Mouse (Mus musculus) layer of hippocampus, adult 2 months (tissue): ENCODE data around the gene Aff3. TPM values are rescaled to one million over a fixed set of nuclear protein-coding genes. Genes with fewer than 3 reads are reported as not detected.
A peak's percentile ranks its signal among the peaks of the same experiment; 100 is the strongest.

ENCODE experiments used
- DNase-seq, 2 experiments: peaks; one replicate each; pipeline ENCODE4 v3.0.0; 2022; ENCODE audit warnings: low spot score in 2 of 2
- H3K27ac ChIP-seq: fragments of 200-600 bp; 2 replicates; pipeline ENCODE4 v1.8.1; 2022
- H3K4me3 ChIP-seq: fragments of 200-600 bp; 2 replicates; pipeline ENCODE4 v1.8.1; 2022; ENCODE audit warnings: mild to moderate bottlenecking
- CTCF ChIP-seq: fragments of 200-600 bp; conservative IDR thresholded peaks from 2 replicates; pipeline ENCODE4 v1.8.1; 2022; ENCODE audit warnings: antibody characterized with exemption, mild to moderate bottlenecking, moderate library complexity
- total RNA-seq, 2 experiments: library from RNA; stranded (reverse); gene quantifications; 2 replicates each; pipeline ENCODE4 v1.2.3; 2021

Gene Aff3
- total RNA-seq, 2 experiments from 2014 or later: 108 to 117 TPM

- TF ChIP-seq CTCF: no peak
- no peak overlapping the region for H3K4me3 ChIP-seq
- DNase-seq: no peak
- no peak overlapping the region for H3K27ac ChIP-seq
Measured at GRCm38 (mm10) chr1:38544501-38544900, 120.3 kb downstream of the Aff3 start.

GRCm38 (mm10) chr1:38541536-38541935 is 123.2 kb downstream of the Aff3 start:
- Histone ChIP-seq H3K4me3 (no peak overlapping the region), H3K27ac (no peak overlapping the region)
- no peak for DNase-seq
- TF ChIP-seq CTCF: no peak

GRCm38 (mm10) chr1:38536929-38537540 is 127.7 kb downstream of the Aff3 start:
- no peak for DNase-seq
- no peak for TF ChIP-seq CTCF
- Histone ChIP-seq H3K4me3 (no peak overlapping the region), H3K27ac (no peak overlapping the region)

- Histone ChIP-seq H3K27ac (no peak overlapping the region), H3K4me3 (no peak overlapping the region)
- DNase-seq: no peak
- no peak for TF ChIP-seq CTCF
Measured at GRCm38 (mm10) chr1:38532581-38532980, 132.2 kb downstream of the Aff3 start.

GRCm38 (mm10) chr1:38528607-38529006 is 136.1 kb downstream of the Aff3 start:
- H3K4me3 ChIP-seq: no peak overlapping the region
- H3K27ac ChIP-seq: no peak overlapping the region
- no peak for TF ChIP-seq CTCF
- DNase-seq: no peak

GRCm38 (mm10) chr1:38526568-38526967 is 138.2 kb downstream of the Aff3 start:
- Histone ChIP-seq H3K4me3 (no peak overlapping the region), H3K27ac (no peak overlapping the region)
- no peak for TF ChIP-seq CTCF
- no peak for DNase-seq

GRCm38 (mm10) chr1:38521651-38522050 is 143.1 kb downstream of the Aff3 start:
- DNase-seq: no peak
- no peak for TF ChIP-seq CTCF
- Histone ChIP-seq H3K27ac (no peak overlapping the region), H3K4me3 (no peak overlapping the region)

- no peak for TF ChIP-seq CTCF
- Histone ChIP-seq H3K4me3 (no peak overlapping the region), H3K27ac (no peak overlapping the region)
- no peak for DNase-seq
Measured at GRCm38 (mm10) chr1:38516225-38516624, 148.5 kb downstream of the Aff3 start.

GRCm38 (mm10) chr1:38514634-38515011 is 150.1 kb downstream of the Aff3 start:
- no peak for DNase-seq
- H3K27ac ChIP-seq: no peak overlapping the region
- TF ChIP-seq CTCF: no peak
- no peak overlapping the region for H3K4me3 ChIP-seq

GRCm38 (mm10) chr1:38513970-38514633 is 150.7 kb downstream of the Aff3 start:
- H3K27ac ChIP-seq: no peak overlapping the region
- no peak for DNase-seq
- TF ChIP-seq CTCF: no peak
- no peak overlapping the region for H3K4me3 ChIP-seq

- peak; percentile 30 to 57 for DNase-seq
- TF ChIP-seq CTCF: no peak
- peak overlapping the region; percentile 17; the same call in 1 of the 2 replicates for H3K4me3 ChIP-seq
- H3K27ac ChIP-seq: peak overlapping the region; percentile 81
Measured at GRCm38 (mm10) chr1:38512258-38513081, 152.3 kb downstream of the Aff3 start.

- peak overlapping the region; percentile 81 for H3K27ac ChIP-seq
- DNase-seq: no peak
- no peak for TF ChIP-seq CTCF
Measured at GRCm38 (mm10) chr1:38511076-38511475, 153.7 kb downstream of the Aff3 start.

GRCm38 (mm10) chr1:38509301-38509700 is 155.5 kb downstream of the Aff3 start:
- no peak overlapping the region for H3K27ac ChIP-seq
- DNase-seq: no peak
- no peak overlapping the region for H3K4me3 ChIP-seq
- no peak for TF ChIP-seq CTCF

More at GRCm38 (mm10) chr1:38511076-38511475, 153.7 kb downstream of the Aff3 start:
- H3K4me3 ChIP-seq: no peak overlapping the region
